Mouse (Mus musculus): ENCODE data around the gene Creld2. TPM values are rescaled to one million over a fixed set of nuclear protein-coding genes. Genes with fewer than 3 reads are reported as not detected.
A peak's percentile ranks its signal among the peaks of the same experiment; 100 is the strongest.

Gene Creld2
- polyA plus RNA-seq, 1 experiment: 372 TPM

DNA sequence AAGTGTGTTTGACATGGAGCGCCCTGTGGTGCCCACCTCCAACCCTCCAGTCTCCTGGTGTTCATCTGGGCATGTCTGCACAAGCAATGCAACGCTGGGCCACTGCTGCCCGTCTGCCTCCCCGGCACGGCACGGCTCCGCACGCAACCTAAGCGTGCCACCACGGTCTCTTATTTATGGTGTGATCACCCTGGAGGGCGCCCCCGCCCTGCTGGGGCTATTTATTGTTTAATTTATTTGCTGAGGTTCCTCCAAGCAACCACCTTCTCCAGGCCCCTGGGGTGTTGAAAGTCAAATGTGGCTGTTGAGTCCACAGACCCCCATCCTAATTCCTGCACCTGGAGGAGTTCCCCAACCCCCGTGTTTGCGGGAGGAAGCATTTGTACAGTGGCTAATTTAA lies 45.6 kb downstream of the Creld2 start:
- Histone ChIP-seq H3K27ac (ENCODE audit: control insufficient read depth, insufficient read depth, low read depth, low read length) (no peak overlapping the region), H3K4me1 (ENCODE audit: control insufficient read depth, insufficient read depth, low read length) (peaks cover 44% of the 10 kb centered on the region), H3K4me3 (ENCODE audit: control insufficient read depth, low read depth, low read length) (no peak overlapping the region), H3K36me3 (ENCODE audit: control insufficient read depth, insufficient read depth, low read length) (peaks cover 3% of the 10 kb centered on the region), H3K27me3 (ENCODE audit: control insufficient read depth, insufficient read depth, low read length) (no peaks in the 10 kb centered on the region)
- no peak for TF ChIP-seq POLR2A (IDR thresholded peaks at IDR 0.05; ENCODE audit: control insufficient read depth, low read depth, low read length)
- no peak for TF ChIP-seq CTCF (IDR thresholded peaks at IDR 0.05; ENCODE audit: control insufficient read depth, insufficient read depth, insufficient replicate concordance, low read depth, low read length)

DNA sequence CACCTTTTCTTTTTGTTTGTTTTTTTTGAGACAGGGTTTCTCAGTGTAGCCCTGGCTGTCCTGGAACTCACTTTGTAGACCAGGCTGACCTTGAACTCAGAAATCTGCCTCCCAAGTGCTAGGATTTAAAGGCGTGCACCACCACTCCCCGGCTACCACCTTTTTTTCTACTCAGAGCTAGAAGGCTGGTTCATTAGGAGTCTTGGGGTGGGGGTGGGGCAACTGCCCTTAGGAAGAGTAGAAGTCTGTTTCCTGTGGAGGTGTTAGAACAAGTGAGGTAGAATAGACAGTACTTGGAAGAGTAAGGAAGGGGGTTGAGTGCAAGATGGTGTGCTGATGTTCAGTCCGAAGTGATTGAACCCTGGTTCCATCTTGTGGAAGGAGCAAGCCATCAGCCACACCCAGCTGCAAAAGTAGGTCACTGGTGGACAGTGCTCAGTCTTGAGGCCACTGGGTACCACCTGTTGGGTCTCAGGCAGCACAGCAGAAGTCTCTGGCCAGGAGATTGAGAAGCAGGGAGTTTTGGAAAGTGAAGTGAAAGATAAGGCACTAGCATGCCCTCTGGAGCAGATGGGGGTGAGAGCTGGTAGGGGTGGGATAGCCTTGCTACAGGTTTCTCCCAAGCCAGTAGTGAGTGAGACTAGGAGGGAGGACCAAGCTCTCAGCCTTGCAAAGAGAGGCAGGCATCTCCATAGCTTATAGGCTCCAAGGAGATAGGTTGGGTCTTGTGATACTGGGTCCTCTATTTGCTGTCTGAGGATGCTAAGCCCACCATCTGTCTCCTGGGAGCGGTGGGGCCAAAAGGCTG lies 46.6 kb downstream of the Creld2 start:
- H3K4me3 ChIP-seq (ENCODE audit: control insufficient read depth, low read depth, low read length): no peak overlapping the region
- peaks cover 37% of the 10 kb centered on the region for H3K4me1 ChIP-seq (ENCODE audit: control insufficient read depth, insufficient read depth, low read length)
- no peaks in the 10 kb centered on the region for H3K27me3 ChIP-seq (ENCODE audit: control insufficient read depth, insufficient read depth, low read length)
- TF ChIP-seq POLR2A (IDR thresholded peaks at IDR 0.05; ENCODE audit: control insufficient read depth, low read depth, low read length): no peak
- TF ChIP-seq CTCF (IDR thresholded peaks at IDR 0.05; ENCODE audit: control insufficient read depth, insufficient read depth, insufficient replicate concordance, low read depth, low read length): no peak
- peaks cover 3% of the 10 kb centered on the region for H3K36me3 ChIP-seq (ENCODE audit: control insufficient read depth, insufficient read depth, low read length)
- H3K27ac ChIP-seq (ENCODE audit: control insufficient read depth, insufficient read depth, low read depth, low read length): 0 out of 2 replicates have a peak overlapping the region, but pooled peaks have one; percentile 12

DNA sequence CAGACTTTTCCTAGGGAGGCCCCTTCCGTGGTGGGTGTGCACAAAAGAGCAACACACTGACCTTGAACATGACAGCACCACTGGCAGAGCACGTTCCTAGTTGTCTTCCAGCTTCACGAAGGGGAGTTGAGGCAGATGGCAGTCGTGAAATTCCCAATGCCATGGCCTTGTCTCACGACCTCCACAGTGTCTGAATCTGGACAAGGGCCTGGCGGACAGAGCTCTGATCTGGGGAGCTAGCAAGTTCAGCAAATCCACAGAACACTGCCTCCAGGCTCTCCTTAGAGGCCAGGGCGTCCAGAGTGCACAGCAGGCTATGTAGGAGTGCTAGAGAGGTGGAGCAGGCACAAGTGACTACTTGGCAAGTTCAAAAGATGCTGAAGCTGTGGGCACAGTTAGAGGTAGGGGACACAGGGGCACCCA lies 47.5 kb downstream of the Creld2 start:
- no peak overlapping the region for H3K4me3 ChIP-seq (ENCODE audit: control insufficient read depth, low read depth, low read length)
- H3K27ac ChIP-seq (ENCODE audit: control insufficient read depth, insufficient read depth, low read depth, low read length): peak overlapping the region; percentile 24; the same call in 1 of the 2 replicates
- H3K4me1 ChIP-seq (ENCODE audit: control insufficient read depth, insufficient read depth, low read length): peaks cover 32% of the 10 kb centered on the region

DNA sequence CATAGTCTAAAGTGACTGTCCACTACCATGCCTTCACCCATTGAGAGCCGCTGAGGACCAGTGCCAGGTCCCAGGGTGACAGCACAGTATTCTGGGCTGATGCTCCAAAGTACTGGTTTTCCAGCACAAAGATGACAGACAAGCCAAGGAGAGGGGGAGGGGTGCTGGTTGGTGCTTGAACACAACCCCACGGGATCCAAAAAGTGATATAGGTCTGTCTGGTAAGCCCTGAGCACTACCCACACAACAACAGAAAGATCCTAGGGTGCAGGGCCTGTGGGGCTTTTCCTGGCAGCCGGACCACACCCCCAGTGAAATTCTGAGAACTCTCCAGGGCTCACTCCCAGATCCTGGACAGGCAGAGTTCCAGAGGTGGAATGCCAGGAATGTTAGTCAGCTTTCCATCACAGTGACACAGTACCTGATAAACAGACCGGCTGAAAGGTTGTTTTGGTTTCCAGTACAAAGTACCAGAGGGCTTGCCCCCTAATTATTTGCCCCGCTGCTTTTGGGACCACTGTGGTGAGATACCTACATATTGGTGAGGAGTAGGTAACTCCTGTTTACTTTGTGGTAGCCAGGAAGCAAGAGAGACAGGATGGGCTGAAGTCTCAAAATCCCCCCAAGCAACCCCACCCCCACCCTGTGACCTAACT lies 48.0 kb downstream of the Creld2 start:
- no peak overlapping the region for H3K4me3 ChIP-seq (ENCODE audit: control insufficient read depth, low read depth, low read length)
- peaks cover 3% of the 10 kb centered on the region for H3K36me3 ChIP-seq (ENCODE audit: control insufficient read depth, insufficient read depth, low read length)
- peak overlapping the region; percentile 24; the same call in 1 of the 2 replicates for H3K27ac ChIP-seq (ENCODE audit: control insufficient read depth, insufficient read depth, low read depth, low read length)
- no peaks in the 10 kb centered on the region for H3K27me3 ChIP-seq (ENCODE audit: control insufficient read depth, insufficient read depth, low read length)
- TF ChIP-seq CTCF (IDR thresholded peaks at IDR 0.05; ENCODE audit: control insufficient read depth, insufficient read depth, insufficient replicate concordance, low read depth, low read length): no peak
- no peak for TF ChIP-seq POLR2A (IDR thresholded peaks at IDR 0.05; ENCODE audit: control insufficient read depth, low read depth, low read length)
- H3K4me1 ChIP-seq (ENCODE audit: control insufficient read depth, insufficient read depth, low read length): peaks cover 32% of the 10 kb centered on the region

More for the DNA sequence above, 47.5 kb downstream of the Creld2 start:
- TF ChIP-seq CTCF (IDR thresholded peaks at IDR 0.05; ENCODE audit: control insufficient read depth, insufficient read depth, insufficient replicate concordance, low read depth, low read length): no peak
- TF ChIP-seq POLR2A (IDR thresholded peaks at IDR 0.05; ENCODE audit: control insufficient read depth, low read depth, low read length): no peak
- peaks cover 3% of the 10 kb centered on the region for H3K36me3 ChIP-seq (ENCODE audit: control insufficient read depth, insufficient read depth, low read length)
- H3K27me3 ChIP-seq (ENCODE audit: control insufficient read depth, insufficient read depth, low read length): no peaks in the 10 kb centered on the region

DNA sequence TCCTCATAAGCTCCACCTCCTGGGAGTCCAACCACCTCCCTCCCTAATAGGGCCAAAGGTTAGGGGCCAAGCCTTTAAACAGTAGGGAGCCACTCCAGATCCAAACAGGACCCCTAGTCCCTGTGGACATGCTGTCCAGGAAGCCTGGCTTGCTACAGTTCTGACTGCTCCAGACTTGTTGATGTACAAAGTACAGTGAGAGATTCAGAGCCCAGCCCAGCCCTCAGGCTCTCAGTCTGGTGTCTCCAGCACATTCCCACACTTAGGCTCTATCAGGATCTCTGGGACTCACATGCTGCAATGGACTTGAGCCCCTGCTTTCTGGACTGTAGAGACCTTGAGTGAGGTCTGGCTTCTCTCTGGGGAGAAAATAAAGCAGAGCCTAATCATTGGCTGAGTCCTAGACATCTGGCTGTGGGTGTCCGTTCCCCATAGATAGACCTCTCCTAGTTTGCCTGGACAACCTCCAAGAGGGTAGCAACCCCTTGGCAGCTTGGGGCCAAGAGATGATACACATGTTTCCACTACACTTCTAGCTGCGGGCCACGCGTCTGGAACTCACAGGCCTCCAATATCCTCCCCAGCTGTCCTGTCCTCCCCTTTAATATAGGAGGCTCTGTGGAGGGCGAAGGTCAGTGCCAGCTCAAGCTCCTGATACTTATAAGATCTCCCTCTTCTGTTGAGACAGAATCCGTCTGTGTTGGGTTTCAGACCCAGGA lies 48.7 kb downstream of the Creld2 start:
- peaks cover 3% of the 10 kb centered on the region for H3K36me3 ChIP-seq (ENCODE audit: control insufficient read depth, insufficient read depth, low read length)
- H3K27me3 ChIP-seq (ENCODE audit: control insufficient read depth, insufficient read depth, low read length): no peaks in the 10 kb centered on the region
- H3K4me3 ChIP-seq (ENCODE audit: control insufficient read depth, low read depth, low read length): peak overlapping the region; percentile 10; the same call in 1 of the 2 replicates
- TF ChIP-seq POLR2A (IDR thresholded peaks at IDR 0.05; ENCODE audit: control insufficient read depth, low read depth, low read length) (no peak), CTCF (IDR thresholded peaks at IDR 0.05; ENCODE audit: control insufficient read depth, insufficient read depth, insufficient replicate concordance, low read depth, low read length) (no peak)
- H3K4me1 ChIP-seq (ENCODE audit: control insufficient read depth, insufficient read depth, low read length): peaks cover 32% of the 10 kb centered on the region
- peak overlapping the region; percentile 29; the same call in 1 of the 2 replicates for H3K27ac ChIP-seq (ENCODE audit: control insufficient read depth, insufficient read depth, low read depth, low read length)

DNA sequence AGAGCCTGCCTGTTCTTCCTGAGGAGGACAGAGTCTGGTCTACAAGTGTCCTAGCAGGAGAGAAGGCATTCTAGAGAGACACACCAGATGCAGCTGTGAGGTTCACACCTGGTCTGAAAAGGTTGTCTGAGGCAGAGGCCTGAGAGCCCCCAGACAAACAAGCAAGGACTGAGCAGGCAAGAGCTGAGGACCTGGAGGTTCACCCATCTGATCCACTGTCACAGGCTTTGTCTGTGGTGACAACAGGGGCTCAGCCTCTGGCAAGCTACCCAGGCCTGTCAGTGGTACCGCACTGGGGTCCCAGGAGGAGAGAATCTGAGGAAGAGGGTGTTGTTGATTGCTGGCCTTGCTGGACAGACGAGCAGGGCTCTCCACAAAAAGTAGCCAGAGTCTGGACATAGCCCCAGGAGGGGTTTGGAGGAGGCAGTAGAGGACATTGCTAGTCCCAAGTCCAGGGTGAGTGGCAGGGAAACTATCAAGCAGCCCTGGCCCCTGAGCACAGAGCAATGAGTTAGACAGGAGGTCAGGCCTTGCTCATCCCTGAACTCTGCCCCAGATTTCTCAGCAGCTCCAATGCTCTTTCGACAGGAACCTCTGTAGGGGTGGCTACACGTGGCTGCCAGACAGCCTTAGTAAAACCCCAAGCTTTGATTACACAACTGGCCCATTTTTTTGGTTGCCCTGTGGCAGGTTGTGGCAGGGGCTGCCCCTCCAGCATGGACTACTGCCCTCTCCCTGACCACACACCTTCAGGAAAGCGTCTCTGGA lies 51.2 kb downstream of the Creld2 start:
- Histone ChIP-seq H3K4me1 (ENCODE audit: control insufficient read depth, insufficient read depth, low read length) (peaks cover 20% of the 10 kb centered on the region), H3K4me3 (ENCODE audit: control insufficient read depth, low read depth, low read length) (no peak overlapping the region), H3K27ac (ENCODE audit: control insufficient read depth, insufficient read depth, low read depth, low read length) (no peak overlapping the region; the same call in 1 of the 2 replicates), H3K27me3 (ENCODE audit: control insufficient read depth, insufficient read depth, low read length) (no peaks in the 10 kb centered on the region), H3K36me3 (ENCODE audit: control insufficient read depth, insufficient read depth, low read length) (no peaks in the 10 kb centered on the region)
- no peak for TF ChIP-seq CTCF (IDR thresholded peaks at IDR 0.05; ENCODE audit: control insufficient read depth, insufficient read depth, insufficient replicate concordance, low read depth, low read length)
- no peak for TF ChIP-seq POLR2A (IDR thresholded peaks at IDR 0.05; ENCODE audit: control insufficient read depth, low read depth, low read length)

All from testis, adult 2 months (tissue).